Mouse (Mus musculus) spleen, adult 2 months (tissue): ENCODE measurements around the gene Fam133b.

Experiments
- CTCF ChIP-seq: fragments of 200-500 bp; IDR thresholded peaks from 2 replicates; pipeline ENCODE4 v1.5.1; 2011; ENCODE audit warnings: mild to moderate bottlenecking, inconsistent platforms; ENCODE audit not compliant: insufficient read depth, insufficient read length, insufficient replicate concordance; ENCODE audit errors: extremely low read depth
- POLR2A ChIP-seq: fragments of 200-500 bp; IDR thresholded peaks from 2 replicates; pipeline ENCODE4 v1.6.1; 2011; ENCODE audit warnings: low read depth, low read length, inconsistent platforms

- no peak for TF ChIP-seq CTCF
- no peak for TF ChIP-seq POLR2A
Observed at GRCm38 (mm10) chr5:3546226-3546625, 2.6 kb downstream of the Fam133b start.
